Mouse (Mus musculus) cerebellum, adult 2 months (tissue): ENCODE results near the gene Pbx1.

ENCODE experiments used
- CTCF ChIP-seq: fragments of 200-500 bp; IDR thresholded peaks from 2 replicates; pipeline ENCODE4 v1.5.1; 2011; ENCODE audit warnings: low read depth, mild to moderate bottlenecking, control low read depth, low read length, moderate library complexity, borderline replicate concordance; ENCODE audit not compliant: insufficient read depth
- POLR2A ChIP-seq: fragments of 200-500 bp; IDR thresholded peaks from 2 replicates; pipeline ENCODE4 v1.6.1; 2011; ENCODE audit warnings: low read length, control low read depth, borderline replicate concordance; ENCODE audit not compliant: insufficient read depth

DNA sequence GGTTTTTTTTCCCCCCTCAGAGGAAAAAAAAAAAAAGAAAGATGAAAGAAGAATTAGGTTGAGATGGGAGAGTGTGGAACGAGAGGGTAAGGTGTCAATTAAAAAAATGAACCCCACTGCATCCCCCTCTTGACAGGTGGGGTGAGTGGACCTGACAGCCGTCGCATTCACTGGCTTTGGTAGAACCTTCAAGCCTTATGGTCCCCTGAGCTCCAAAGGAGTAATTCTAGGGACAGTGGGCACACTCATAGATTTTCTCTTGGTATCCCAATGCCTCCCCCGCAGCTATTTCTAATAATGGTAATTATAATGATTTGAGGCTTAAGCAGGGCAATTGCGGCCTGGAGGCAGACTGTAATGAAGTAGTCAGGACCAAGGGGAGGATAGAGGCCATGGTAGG, 167.0 kb downstream of the Pbx1 start:
- no peak for TF ChIP-seq CTCF
- TF ChIP-seq POLR2A, result no peak
